Mouse (Mus musculus) left cerebral cortex, adult 8-10 months (tissue): ENCODE measurements around the gene Olfr974. TPM values are rescaled to one million over a fixed set of nuclear protein-coding genes. Genes with fewer than 3 reads are reported as not detected.
"Not testable (repeated sequence)": the region's sequence is repeated elsewhere in the genome, so short reads cannot be mapped to it uniquely, and the experiment has no call there.

Experiments used
- DNase-seq, 2 experiments: peaks; one replicate each; pipeline ENCODE4 v3.0.0; 2022; ENCODE audit warnings: low spot score in 2 of 2
- total RNA-seq, 4 experiments: library from RNA; stranded (reverse); gene quantifications; 2 replicates each; pipeline ENCODE4 v1.2.4; 2022

Gene Olfr974
- not detected for total RNA-seq

- no peak for DNase-seq
Observed at GRCm38 (mm10) chr9:39937201-39937600, at the start of gene Olfr974. Gene Olfr974 (plus strand): TSS chr9:39937501.

GRCm38 (mm10) chr9:39905106-39905505 lies 32.2 kb upstream of the Olfr974 start:
- DNase-seq = no peak

GRCm38 (mm10) chr9:39907036-39907435 lies 30.3 kb upstream of the Olfr974 start, which contains the start of gene Olfr229:
Gene Olfr229 (plus strand): TSS chr9:39907336.
- no peak for DNase-seq

DNA sequence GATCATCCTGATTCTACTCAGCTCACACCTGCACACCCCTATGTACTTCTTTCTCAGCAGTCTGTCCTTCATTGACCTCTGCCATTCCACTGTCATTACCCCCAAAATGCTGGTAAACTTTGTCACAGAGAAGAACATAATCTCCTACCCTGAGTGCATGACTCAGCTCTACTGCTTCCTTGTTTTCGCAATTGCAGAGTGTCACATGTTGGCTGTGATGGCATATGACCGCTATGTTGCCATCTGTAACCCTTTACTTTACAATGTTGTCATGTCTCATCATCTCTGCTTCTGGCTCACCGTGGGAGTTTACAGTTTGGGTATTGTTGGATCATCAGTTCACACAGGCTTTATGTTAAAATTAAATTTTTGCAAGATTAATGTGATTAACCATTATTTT lies 27.4 kb upstream of the Olfr974 start:
- DNase-seq = no peak

DNA sequence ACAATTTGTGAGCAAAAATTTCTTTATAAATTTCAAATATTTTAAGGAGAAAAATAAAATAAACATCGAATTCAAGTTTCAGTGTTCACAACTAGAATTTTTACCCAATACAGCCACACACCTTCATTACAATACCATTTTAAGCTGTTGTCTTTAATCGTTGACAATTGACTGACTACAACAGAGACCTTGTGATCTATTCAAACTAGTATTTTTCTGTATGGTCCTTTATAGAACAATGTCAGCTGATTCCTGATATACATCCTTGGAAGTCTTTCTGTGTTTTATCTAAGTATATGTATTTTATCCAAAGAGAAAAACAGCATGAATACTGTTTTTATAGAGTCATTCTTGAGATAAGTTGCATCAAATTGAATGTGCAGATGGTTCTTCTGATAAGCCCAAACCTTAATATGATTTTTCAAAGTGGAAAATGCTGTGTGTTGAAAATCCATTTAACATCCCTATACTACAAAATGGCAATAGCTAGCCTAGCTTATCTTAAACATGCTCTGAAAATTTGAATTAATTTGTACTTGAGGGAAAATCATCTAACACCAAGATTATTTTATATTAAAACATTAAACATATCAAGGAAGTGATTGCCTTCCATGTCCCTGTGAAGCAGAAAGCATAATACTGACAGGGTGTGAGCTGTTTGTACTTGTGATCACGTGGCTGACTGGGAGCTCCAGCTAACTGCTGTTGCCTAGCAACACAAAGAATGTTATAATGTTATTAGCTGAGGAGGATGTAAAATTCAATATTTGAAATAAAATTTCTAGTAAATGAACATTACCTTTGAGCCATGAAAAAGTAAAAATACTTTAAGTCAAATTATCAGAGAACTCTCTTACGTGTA lies 9.1 kb upstream of the Olfr974 start:
- DNase-seq = not testable (repeated sequence)

- DNase-seq = not testable (repeated sequence)
Observed at GRCm38 (mm10) chr9:39928837-39929236, 8.5 kb upstream of the Olfr974 start.

- no peak for DNase-seq
Observed at GRCm38 (mm10) chr9:39951946-39952345, 14.6 kb downstream of the Olfr974 start, which contains the start of gene Olfr975. Gene Olfr975 (minus strand): TSS chr9:39952046.

GRCm38 (mm10) chr9:39961033-39961432 lies 23.7 kb downstream of the Olfr974 start, which contains the start of gene Olfr976:
Gene Olfr976 (minus strand): TSS chr9:39961133.
- DNase-seq = not testable (repeated sequence)

GRCm38 (mm10) chr9:39976581-39977145 lies 39.4 kb downstream of the Olfr974 start:
- not testable (repeated sequence) for DNase-seq

DNA sequence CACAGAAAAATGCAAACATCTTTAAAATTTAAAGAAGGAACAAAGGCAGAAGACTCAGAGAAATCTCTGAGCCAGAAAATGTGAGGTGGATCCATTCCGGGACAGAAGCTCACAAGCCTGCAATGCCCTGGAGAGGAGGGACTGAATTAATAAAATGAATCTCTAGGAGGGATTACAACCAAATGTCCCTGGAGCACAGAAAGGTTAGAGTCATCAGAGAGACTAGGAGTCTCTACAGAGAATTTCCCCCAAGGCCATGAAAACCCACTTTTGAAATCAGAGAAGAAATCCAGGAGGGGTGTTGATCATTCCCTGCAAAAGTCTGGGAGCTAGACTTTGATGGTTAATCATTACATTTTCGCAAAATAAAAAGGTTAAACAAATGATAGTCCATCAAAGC lies 54.5 kb downstream of the Olfr974 start, which contains the start of gene Olfr978:
TSS of gene Olfr978 (plus strand) at position 301 of the 400 bp plus-strand sequence.
- DNase-seq = no peak

Other genes starting within 250 kb of the Olfr974 start
- not detected for gene Olfr149, start 230.4 kb upstream of the Olfr974 start, total RNA-seq
- not detected for gene Olfr965, start 226.1 kb upstream of the Olfr974 start, total RNA-seq
- gene Olfr150, start 206.5 kb upstream of the Olfr974 start, total RNA-seq = not detected
- gene Olfr967, start 191.3 kb upstream of the Olfr974 start, total RNA-seq = under 1 TPM in 1 of 4 experiments, not detected in 3; 0.30 TPM
- gene Olfr968, start 154.2 kb upstream of the Olfr974 start, total RNA-seq = not detected
- not detected for gene Olfr969, start 146.6 kb upstream of the Olfr974 start, total RNA-seq
- gene Olfr970, start 128.6 kb upstream of the Olfr974 start, total RNA-seq = not detected
- gene Olfr971, start 100.6 kb upstream of the Olfr974 start, total RNA-seq = not detected
- gene Olfr972, start 71.1 kb upstream of the Olfr974 start, total RNA-seq = not detected
- not detected for gene Olfr229, start 30.2 kb upstream of the Olfr974 start, total RNA-seq
- gene Olfr975, start 14.5 kb downstream of the Olfr974 start, total RNA-seq = not detected
- gene Olfr976, start 23.6 kb downstream of the Olfr974 start, total RNA-seq = not detected
- not detected for gene Olfr978, start 54.6 kb downstream of the Olfr974 start, total RNA-seq
- not detected for gene Olfr979, start 66.0 kb downstream of the Olfr974 start, total RNA-seq
- gene Olfr980, start 72.1 kb downstream of the Olfr974 start, total RNA-seq = not detected
- not detected for gene Olfr981, start 84.0 kb downstream of the Olfr974 start, total RNA-seq
- gene Olfr982, start 136.3 kb downstream of the Olfr974 start, total RNA-seq = not detected
- not detected for gene Olfr983, start 156.1 kb downstream of the Olfr974 start, total RNA-seq
- not detected for gene Olfr984, start 176.7 kb downstream of the Olfr974 start, total RNA-seq
- gene Olfr985, start 192.7 kb downstream of the Olfr974 start, total RNA-seq = not detected
- gene Tmem225, start 210.6 kb downstream of the Olfr974 start, total RNA-seq = not detected
- gene Olfr986, start 243.4 kb downstream of the Olfr974 start, total RNA-seq = not detected